Mouse (Mus musculus) cortical plate, adult 2 months (tissue): ENCODE data around the gene Usp47.

ENCODE experiments used
- CTCF ChIP-seq: fragments of 200-500 bp; IDR thresholded peaks from 2 replicates; pipeline ENCODE4 v1.5.1; 2011; ENCODE audit warnings: mild to moderate bottlenecking, control low read depth, low read length; ENCODE audit not compliant: insufficient read depth; ENCODE audit errors: extremely low read depth
- POLR2A ChIP-seq: fragments of 200-500 bp; IDR thresholded peaks from 2 replicates; pipeline ENCODE4 v1.6.1; 2011; ENCODE audit warnings: mild to moderate bottlenecking, low read length, control low read depth; ENCODE audit not compliant: insufficient read depth; ENCODE audit errors: extremely low read depth

DNA sequence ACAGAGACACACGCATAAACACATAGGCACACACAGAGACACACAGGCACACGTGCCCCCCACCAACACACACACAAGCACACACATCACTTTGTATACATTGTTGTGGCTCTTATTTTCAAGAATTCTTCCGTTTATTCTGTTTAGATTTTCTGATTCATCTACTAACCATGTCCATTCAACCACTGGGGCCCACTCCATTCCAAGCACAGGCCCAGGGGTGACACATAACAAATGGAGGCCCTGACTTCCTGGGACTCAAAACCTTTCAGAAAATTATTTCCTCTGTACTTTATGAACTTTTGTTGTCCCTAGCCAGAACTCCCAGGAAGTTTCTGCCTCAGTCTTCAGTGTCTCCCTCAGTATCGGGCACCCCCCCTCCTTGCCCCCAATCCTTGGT is 111.9 kb downstream of the Usp47 start:
- TF ChIP-seq POLR2A (no peak), CTCF (no peak)
